Mouse (Mus musculus): ENCODE measurements around the gene Scap. TPM values are rescaled to one million over a fixed set of nuclear protein-coding genes. Genes with fewer than 3 reads are reported as not detected.
A peak's percentile ranks its signal among the peaks of the same experiment; 100 is the strongest.

The Scap gene
- polyA plus RNA-seq, 1 experiment from 2014 or later, result 57.8 TPM

- WGBS, result under 1% methylated on average over 42 of the region's 46 CpGs
- Histone ChIP-seq H3K4me1 (ENCODE audit: control insufficient read depth, insufficient read depth, low read depth, low read length) (peaks cover 8% of the 10 kb centered on the region), H3K27me3 (replicated peaks; ENCODE audit: control insufficient read depth, insufficient read depth, low read length) (no peaks in the 10 kb centered on the region), H3K36me3 (ENCODE audit: control insufficient read depth, insufficient read depth, low read length) (no peaks in the 10 kb centered on the region), H3K4me2 (ENCODE audit: low read length) (peak within 1 kb of the TSS; percentile 88), H3K9me3 (ENCODE audit: control insufficient read depth, low read length) (no peaks in the 10 kb centered on the region), H3K4me3 (ENCODE audit: low read length) (peak within 1 kb of the TSS; percentile 62), H3K9ac (ENCODE audit: low read depth, low read length) (peak within 1 kb of the TSS; percentile 67), H3K27ac (ENCODE audit: low read depth, low read length) (peak within 1 kb of the TSS; percentile 96)
- peak; percentile 99 for ATAC-seq
These were observed 28.0 kb upstream of the Scap start, which contains the start of gene Elp6 for GRCm38 (mm10) chr9:110304969-110305651. Elp6 (plus strand) TSS chr9:110305173.

DNA sequence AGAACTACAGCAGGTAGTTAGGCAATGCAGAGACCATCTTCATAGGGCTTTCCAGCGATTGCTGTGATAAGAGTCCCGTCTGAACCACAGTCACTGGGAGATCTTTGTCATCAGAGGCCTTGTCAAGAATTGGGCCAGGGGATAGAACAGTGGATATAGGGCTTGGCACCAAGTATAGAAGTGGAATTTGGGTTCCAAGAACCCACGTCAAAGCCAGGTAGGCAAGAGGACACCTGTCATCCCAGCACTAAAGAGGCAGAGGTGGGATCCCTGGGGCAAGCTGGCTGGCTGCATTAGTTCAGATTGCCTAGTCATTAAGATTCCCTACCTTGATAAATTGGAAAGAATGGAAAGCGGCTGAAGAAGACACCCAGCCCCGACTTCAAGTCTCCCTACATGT lies 26.7 kb upstream of the Scap start:
- ATAC-seq, result no peak
- Histone ChIP-seq H3K36me3 (ENCODE audit: control insufficient read depth, insufficient read depth, low read length) (peaks cover 2% of the 10 kb centered on the region; the same call in 1 of the 2 replicates), H3K4me1 (ENCODE audit: control insufficient read depth, insufficient read depth, low read depth, low read length) (peaks cover 8% of the 10 kb centered on the region), H3K9ac (ENCODE audit: low read depth, low read length) (0 out of 2 replicates have a peak overlapping the region, but pooled peaks have one; percentile 22), H3K9me3 (ENCODE audit: control insufficient read depth, low read length) (no peaks in the 10 kb centered on the region), H3K27ac (ENCODE audit: low read depth, low read length) (no peak overlapping the region), H3K4me3 (ENCODE audit: low read length) (no peak overlapping the region), H3K27me3 (replicated peaks; ENCODE audit: control insufficient read depth, insufficient read depth, low read length) (no peaks in the 10 kb centered on the region), H3K4me2 (ENCODE audit: low read length) (no peak overlapping the region)
- WGBS, result 94% methylated on average over 5 of the region's 5 CpGs

DNA sequence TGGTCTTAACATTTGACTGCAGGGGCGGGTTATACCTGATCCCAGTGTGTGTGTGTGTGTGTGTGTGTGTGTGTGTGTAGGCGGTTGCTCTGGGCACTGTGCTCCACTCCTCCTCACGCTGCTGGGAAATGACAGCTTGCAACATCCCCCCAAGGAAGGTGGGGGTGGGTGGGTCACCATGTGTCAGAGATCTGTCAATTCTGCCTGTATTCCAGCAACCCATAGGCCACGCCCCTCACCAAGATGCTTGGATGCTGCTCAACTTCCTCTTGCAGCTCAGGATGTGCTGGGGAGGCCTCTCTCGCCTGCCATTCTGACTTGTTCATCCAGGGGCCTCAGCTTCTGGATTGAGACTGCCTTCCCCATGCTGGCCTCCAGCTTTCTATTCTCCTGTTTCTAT lies 18.4 kb upstream of the Scap start:
- H3K36me3 ChIP-seq (ENCODE audit: control insufficient read depth, insufficient read depth, low read length), result peaks cover 19% of the 10 kb centered on the region
- 75% methylated on average over 5 of the region's 5 CpGs for WGBS
- no peaks in the 10 kb centered on the region for H3K4me1 ChIP-seq (ENCODE audit: control insufficient read depth, insufficient read depth, low read depth, low read length)

GRCm38 (mm10) chr9:110315410-110315809 lies 17.7 kb upstream of the Scap start:
- Histone ChIP-seq H3K4me3 (ENCODE audit: low read length) (no peak overlapping the region), H3K9ac (ENCODE audit: low read depth, low read length) (no peak overlapping the region), H3K9me3 (ENCODE audit: control insufficient read depth, low read length) (no peaks in the 10 kb centered on the region), H3K36me3 (ENCODE audit: control insufficient read depth, insufficient read depth, low read length) (peaks cover 19% of the 10 kb centered on the region), H3K27me3 (replicated peaks; ENCODE audit: control insufficient read depth, insufficient read depth, low read length) (no peaks in the 10 kb centered on the region), H3K4me2 (ENCODE audit: low read length) (no peak overlapping the region), H3K4me1 (ENCODE audit: control insufficient read depth, insufficient read depth, low read depth, low read length) (no peaks in the 10 kb centered on the region), H3K27ac (ENCODE audit: low read depth, low read length) (no peak overlapping the region)
- WGBS, result 87% methylated on average over 6 of the region's 6 CpGs
- ATAC-seq, result no peak

More for the DNA sequence above, 18.4 kb upstream of the Scap start:
- Histone ChIP-seq H3K9ac (ENCODE audit: low read depth, low read length) (no peak overlapping the region), H3K4me3 (ENCODE audit: low read length) (no peak overlapping the region), H3K4me2 (ENCODE audit: low read length) (no peak overlapping the region), H3K27ac (ENCODE audit: low read depth, low read length) (no peak overlapping the region), H3K27me3 (replicated peaks; ENCODE audit: control insufficient read depth, insufficient read depth, low read length) (no peaks in the 10 kb centered on the region), H3K9me3 (ENCODE audit: control insufficient read depth, low read length) (no peaks in the 10 kb centered on the region)
- ATAC-seq, result no peak

DNA sequence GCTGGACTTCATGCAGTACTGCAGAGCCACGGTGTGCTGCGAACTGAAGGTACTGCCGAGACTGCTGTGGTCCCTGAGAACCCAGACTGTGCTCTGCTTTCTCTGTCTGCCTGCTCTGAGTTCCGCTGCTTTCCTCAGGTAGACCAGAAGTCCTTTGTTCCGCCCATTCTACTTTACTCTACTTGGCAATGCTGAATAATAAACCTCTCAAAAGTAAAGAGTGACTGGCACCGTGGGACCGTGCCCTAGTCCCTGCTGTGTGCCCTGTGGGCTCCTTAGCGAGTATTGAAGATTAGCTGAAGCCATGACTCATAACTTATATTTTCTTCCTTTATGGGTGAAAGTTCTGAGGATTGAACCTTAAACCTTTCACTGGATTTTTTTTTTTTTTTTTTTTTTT lies 17.2 kb upstream of the Scap start:
- H3K9me3 ChIP-seq (ENCODE audit: control insufficient read depth, low read length), result no peaks in the 10 kb centered on the region
- peaks cover 19% of the 10 kb centered on the region for H3K36me3 ChIP-seq (ENCODE audit: control insufficient read depth, insufficient read depth, low read length)

GRCm38 (mm10) chr9:110316503-110316902 lies 16.6 kb upstream of the Scap start:
- no peak for ATAC-seq
- Histone ChIP-seq H3K4me2 (ENCODE audit: low read length) (no peak overlapping the region), H3K27ac (ENCODE audit: low read depth, low read length) (no peak overlapping the region), H3K4me1 (ENCODE audit: control insufficient read depth, insufficient read depth, low read depth, low read length) (no peaks in the 10 kb centered on the region), H3K9ac (ENCODE audit: low read depth, low read length) (no peak overlapping the region), H3K4me3 (ENCODE audit: low read length) (no peak overlapping the region), H3K36me3 (ENCODE audit: control insufficient read depth, insufficient read depth, low read length) (peaks cover 25% of the 10 kb centered on the region), H3K9me3 (ENCODE audit: control insufficient read depth, low read length) (no peaks in the 10 kb centered on the region), H3K27me3 (replicated peaks; ENCODE audit: control insufficient read depth, insufficient read depth, low read length) (no peaks in the 10 kb centered on the region)
- 99% methylated on average over 8 of the region's 8 CpGs for whole genome bisulfite sequencing

More for the DNA sequence above, 17.2 kb upstream of the Scap start:
- H3K27me3 ChIP-seq (replicated peaks; ENCODE audit: control insufficient read depth, insufficient read depth, low read length), result no peaks in the 10 kb centered on the region
- ATAC-seq, result no peak
- no peak overlapping the region for H3K27ac ChIP-seq (ENCODE audit: low read depth, low read length)
- no peak overlapping the region for H3K9ac ChIP-seq (ENCODE audit: low read depth, low read length)
- H3K4me3 ChIP-seq (ENCODE audit: low read length), result no peak overlapping the region
- 96% methylated on average over 8 of the region's 8 CpGs for WGBS
- H3K4me2 ChIP-seq (ENCODE audit: low read length), result no peak overlapping the region
- H3K4me1 ChIP-seq (ENCODE audit: control insufficient read depth, insufficient read depth, low read depth, low read length), result no peaks in the 10 kb centered on the region

DNA sequence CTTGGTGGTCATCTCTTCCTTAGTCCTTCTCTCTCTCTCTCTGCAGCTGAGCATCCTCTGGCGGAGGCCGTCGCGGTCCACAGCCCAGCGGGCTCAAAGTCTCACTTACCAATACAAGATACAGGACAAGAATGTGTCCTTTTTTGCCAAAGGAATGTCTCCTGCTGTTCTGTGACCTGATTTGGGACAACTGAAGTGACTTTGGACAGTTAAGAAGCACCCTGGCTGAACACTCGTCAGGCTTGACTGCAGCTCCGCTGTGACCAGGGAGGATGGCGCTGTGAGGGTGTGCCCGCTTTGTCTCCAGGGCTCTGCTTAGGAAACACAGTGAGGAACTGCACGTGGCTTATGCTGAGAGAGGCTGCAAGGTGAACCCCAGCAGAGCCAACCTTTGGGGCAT lies 12.3 kb upstream of the Scap start:
- Histone ChIP-seq H3K4me2 (ENCODE audit: low read length) (no peak overlapping the region), H3K36me3 (ENCODE audit: control insufficient read depth, insufficient read depth, low read length) (peaks cover 16% of the 10 kb centered on the region), H3K27me3 (replicated peaks; ENCODE audit: control insufficient read depth, insufficient read depth, low read length) (no peaks in the 10 kb centered on the region), H3K4me1 (ENCODE audit: control insufficient read depth, insufficient read depth, low read depth, low read length) (no peaks in the 10 kb centered on the region), H3K9me3 (ENCODE audit: control insufficient read depth, low read length) (no peaks in the 10 kb centered on the region), H3K9ac (ENCODE audit: low read depth, low read length) (no peak overlapping the region), H3K27ac (ENCODE audit: low read depth, low read length) (no peak overlapping the region), H3K4me3 (ENCODE audit: low read length) (no peak overlapping the region)
- ATAC-seq, result no peak
- WGBS, result 85% methylated on average over 10 of the region's 10 CpGs

- H3K36me3 ChIP-seq (ENCODE audit: control insufficient read depth, insufficient read depth, low read length), result peaks cover 13% of the 10 kb centered on the region
- no peaks in the 10 kb centered on the region for H3K27me3 ChIP-seq (replicated peaks; ENCODE audit: control insufficient read depth, insufficient read depth, low read length)
- H3K4me1 ChIP-seq (ENCODE audit: control insufficient read depth, insufficient read depth, low read depth, low read length), result no peaks in the 10 kb centered on the region
- no peak overlapping the region for H3K4me2 ChIP-seq (ENCODE audit: low read length)
- no peak overlapping the region for H3K27ac ChIP-seq (ENCODE audit: low read depth, low read length)
- H3K9me3 ChIP-seq (ENCODE audit: control insufficient read depth, low read length), result no peaks in the 10 kb centered on the region
- H3K9ac ChIP-seq (ENCODE audit: low read depth, low read length), result no peak overlapping the region
- ATAC-seq, result no peak
- H3K4me3 ChIP-seq (ENCODE audit: low read length), result no peak overlapping the region
These were observed 10.1 kb upstream of the Scap start for GRCm38 (mm10) chr9:110322972-110323371.

- Histone ChIP-seq H3K4me2 (ENCODE audit: low read length) (no peak overlapping the region), H3K4me1 (ENCODE audit: control insufficient read depth, insufficient read depth, low read depth, low read length) (no peaks in the 10 kb centered on the region), H3K4me3 (ENCODE audit: low read length) (no peak overlapping the region), H3K27ac (ENCODE audit: low read depth, low read length) (no peak overlapping the region), H3K9me3 (ENCODE audit: control insufficient read depth, low read length) (no peaks in the 10 kb centered on the region), H3K27me3 (replicated peaks; ENCODE audit: control insufficient read depth, insufficient read depth, low read length) (no peaks in the 10 kb centered on the region), H3K9ac (ENCODE audit: low read depth, low read length) (no peak overlapping the region), H3K36me3 (ENCODE audit: control insufficient read depth, insufficient read depth, low read length) (peaks cover 13% of the 10 kb centered on the region)
- ATAC-seq, result no peak
- 88% methylated on average over 1 of the region's 1 CpGs for WGBS
These were observed 8.9 kb upstream of the Scap start for GRCm38 (mm10) chr9:110324181-110324580.
